Mouse (Mus musculus): ENCODE data around the gene Efna2. TPM values are rescaled to one million over a fixed set of nuclear protein-coding genes. Genes with fewer than 3 reads are reported as not detected.

Gene Efna2
- polyA plus RNA-seq, 1 experiment: 11.2 TPM

DNA sequence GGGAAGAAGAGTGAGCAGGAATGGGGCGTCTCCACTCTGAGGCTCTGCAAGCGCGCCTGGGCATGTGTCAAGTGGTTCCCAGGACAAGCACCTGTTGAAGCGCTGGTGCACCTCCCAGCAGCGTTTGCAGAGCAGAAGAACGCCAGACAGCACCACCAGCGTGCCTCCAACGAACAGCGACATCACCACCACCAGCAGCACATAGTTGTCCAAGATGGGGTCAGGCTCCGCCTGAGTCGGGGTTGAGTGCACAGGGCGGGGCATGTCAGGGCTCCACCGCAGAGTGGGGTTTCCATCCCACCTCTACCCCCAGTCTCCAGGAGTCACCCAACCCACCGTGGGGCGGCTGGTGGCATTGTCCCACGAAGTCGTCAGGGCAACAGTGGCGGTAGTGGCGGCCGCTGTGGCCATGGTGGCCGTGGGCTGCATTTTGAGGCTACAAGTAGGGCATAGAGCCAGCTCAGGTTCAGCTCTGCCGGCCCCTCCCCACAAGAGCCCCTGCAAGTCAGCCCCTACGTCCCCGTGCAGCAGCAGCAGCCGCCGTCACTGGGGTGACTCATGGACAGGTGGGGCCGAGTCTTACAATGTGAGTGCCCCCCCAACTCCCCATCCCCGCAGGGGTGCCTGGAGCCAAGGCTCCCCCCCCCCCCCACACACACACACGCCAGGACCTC is 42.2 kb upstream of the Efna2 start:
- Histone ChIP-seq H3K4me1 (ENCODE audit: control insufficient read depth, insufficient read depth, low read length) (no peaks in the 10 kb centered on the region), H3K27me3 (ENCODE audit: control insufficient read depth, insufficient read depth, low read length, poor library complexity, severe bottlenecking) (no peaks in the 10 kb centered on the region), H3K27ac (ENCODE audit: insufficient read depth, low read length) (no peak overlapping the region)

DNA sequence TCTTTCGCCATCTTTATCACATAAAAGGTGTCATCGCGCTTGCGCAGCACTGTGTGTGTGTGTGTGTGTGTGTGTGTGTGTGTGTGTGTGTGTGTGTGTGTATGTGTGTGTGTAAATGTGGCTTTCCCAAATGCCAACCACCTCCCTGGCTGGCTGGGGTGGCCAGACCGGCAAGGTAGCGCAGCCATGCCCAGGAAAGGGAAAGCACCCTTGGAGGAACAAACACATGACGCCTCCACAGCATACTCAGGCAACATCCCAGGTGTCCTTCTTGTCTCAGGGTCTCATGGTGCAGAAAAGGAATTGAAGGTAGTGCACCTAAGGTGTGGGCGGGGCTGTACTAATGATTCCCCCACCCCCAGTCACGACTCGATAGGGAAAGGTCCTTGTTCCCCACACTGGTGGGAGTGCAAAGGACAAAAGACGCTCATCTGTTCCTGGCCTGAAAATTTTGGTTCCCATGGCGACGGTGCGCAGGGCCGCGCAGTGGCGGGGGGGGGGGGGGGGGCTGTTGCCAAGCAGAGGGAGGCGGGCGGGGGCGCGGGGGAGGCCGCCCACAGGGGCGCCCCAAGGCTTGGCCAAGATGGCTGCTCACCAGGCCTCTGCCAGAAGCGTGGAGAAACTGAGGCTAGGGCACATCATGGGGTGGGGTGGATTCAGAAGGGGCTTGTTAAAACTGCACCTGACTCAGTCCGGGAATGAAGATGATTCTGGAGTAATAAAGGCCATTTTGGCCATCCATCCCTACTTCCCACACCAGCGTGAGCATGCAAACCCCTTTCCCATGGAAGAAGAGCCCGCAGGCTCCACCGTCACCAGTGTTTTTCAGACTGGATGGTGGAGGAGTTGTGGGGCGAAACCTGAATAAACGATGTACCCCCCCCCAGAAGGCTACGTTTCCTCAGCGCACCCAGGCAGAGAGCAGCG is 41.4 kb upstream of the Efna2 start:
- H3K27ac ChIP-seq (ENCODE audit: insufficient read depth, low read length): peak overlapping the region; percentile 19; the same call in 1 of the 2 replicates
- peak overlapping the region; percentile 75 for H3K9ac ChIP-seq (ENCODE audit: low read depth, poor library complexity, severe bottlenecking)
- no peaks in the 10 kb centered on the region for H3K4me1 ChIP-seq (ENCODE audit: control insufficient read depth, insufficient read depth, low read length)
- no peaks in the 10 kb centered on the region for H3K9me3 ChIP-seq (replicated peaks; ENCODE audit: control insufficient read depth, insufficient read depth, low read length, poor library complexity, severe bottlenecking)
- peak overlapping the region; percentile 84 for H3K4me3 ChIP-seq (ENCODE audit: low read depth, low read length)
- H3K27me3 ChIP-seq (ENCODE audit: control insufficient read depth, insufficient read depth, low read length, poor library complexity, severe bottlenecking): no peaks in the 10 kb centered on the region
- TF ChIP-seq EP300 (IDR thresholded peaks at IDR 0.05; ENCODE audit: insufficient read depth, low read depth, low read length) (no peak), POLR2A (IDR thresholded peaks at IDR 0.05; ENCODE audit: insufficient read depth, low read length) (no peak), CTCF (IDR thresholded peaks at IDR 0.05; ENCODE audit: low read depth, low read length) (no peak)
- H3K36me3 ChIP-seq (ENCODE audit: control insufficient read depth, insufficient read depth, low read length, poor library complexity, severe bottlenecking): no peaks in the 10 kb centered on the region

More for the DNA sequence above, 42.2 kb upstream of the Efna2 start:
- Histone ChIP-seq H3K9ac (ENCODE audit: low read depth, poor library complexity, severe bottlenecking) (peak overlapping the region; percentile 75), H3K4me3 (ENCODE audit: low read depth, low read length) (peak overlapping the region; percentile 72), H3K9me3 (replicated peaks; ENCODE audit: control insufficient read depth, insufficient read depth, low read length, poor library complexity, severe bottlenecking) (no peaks in the 10 kb centered on the region), H3K36me3 (ENCODE audit: control insufficient read depth, insufficient read depth, low read length, poor library complexity, severe bottlenecking) (no peaks in the 10 kb centered on the region)
- no peak for TF ChIP-seq EP300 (IDR thresholded peaks at IDR 0.05; ENCODE audit: insufficient read depth, low read depth, low read length)
- no peak for TF ChIP-seq CTCF (IDR thresholded peaks at IDR 0.05; ENCODE audit: low read depth, low read length)
- TF ChIP-seq POLR2A (IDR thresholded peaks at IDR 0.05; ENCODE audit: insufficient read depth, low read length): no peak

DNA sequence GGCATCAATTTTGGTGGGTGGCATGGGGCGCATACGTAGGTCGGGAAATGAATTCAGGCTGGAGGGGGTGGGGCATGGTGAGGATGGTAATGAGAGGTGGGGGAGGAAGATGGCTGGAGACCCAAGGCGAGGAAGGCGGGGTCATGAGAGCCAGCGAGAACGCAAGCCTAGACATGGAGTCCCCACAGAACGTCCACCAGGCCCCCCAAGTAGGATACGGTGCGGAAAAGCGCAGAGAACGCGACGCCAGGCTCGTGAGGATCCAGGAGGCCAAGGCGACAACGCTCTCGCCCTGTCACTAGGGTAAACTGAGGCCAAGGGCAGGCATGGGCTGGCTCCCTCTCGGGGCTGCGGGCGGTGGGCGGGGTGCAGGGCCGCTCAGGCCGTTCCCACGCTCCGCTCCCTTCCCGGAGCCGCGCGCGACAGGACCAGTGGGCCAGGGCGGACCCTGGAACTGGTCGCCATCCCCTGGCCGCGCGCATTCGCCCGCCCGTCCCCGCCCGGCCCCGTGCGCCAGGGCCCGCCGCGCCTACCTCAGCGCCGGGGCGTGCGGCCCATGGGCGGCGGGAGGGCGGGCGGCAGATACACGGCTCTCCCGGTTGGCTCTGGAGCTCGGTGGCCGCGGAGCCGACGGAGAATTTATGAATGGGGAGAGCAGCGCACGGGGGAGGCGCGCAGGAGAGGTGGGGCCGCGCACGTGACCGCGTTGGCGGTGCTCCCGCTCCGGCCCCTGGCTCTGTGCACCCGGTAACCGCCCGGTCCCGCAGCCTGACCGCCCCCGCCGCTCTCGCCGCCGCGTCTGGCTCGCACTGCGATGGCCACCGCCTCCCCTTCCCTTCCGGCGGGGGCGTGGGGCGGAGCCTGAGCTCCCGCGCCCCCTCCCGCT is 40.5 kb upstream of the Efna2 start, which contains the start of gene Atp5d:
TSS of gene Atp5d (plus strand) at position 80 of the 886 bp plus-strand sequence.
- Histone ChIP-seq H3K4me3 (ENCODE audit: low read depth, low read length) (peak within 1 kb of the TSS; percentile 84), H3K4me1 (ENCODE audit: control insufficient read depth, insufficient read depth, low read length) (no peaks in the 10 kb centered on the region), H3K9me3 (replicated peaks; ENCODE audit: control insufficient read depth, insufficient read depth, low read length, poor library complexity, severe bottlenecking) (no peaks in the 10 kb centered on the region), H3K36me3 (ENCODE audit: control insufficient read depth, insufficient read depth, low read length, poor library complexity, severe bottlenecking) (peaks cover 5% of the 10 kb centered on the region), H3K27me3 (ENCODE audit: control insufficient read depth, insufficient read depth, low read length, poor library complexity, severe bottlenecking) (no peaks in the 10 kb centered on the region), H3K27ac (ENCODE audit: insufficient read depth, low read length) (peak within 1 kb of the TSS; percentile 19; the same call in 1 of the 2 replicates), H3K9ac (ENCODE audit: low read depth, poor library complexity, severe bottlenecking) (peak within 1 kb of the TSS; percentile 75)
- TF ChIP-seq EP300 (IDR thresholded peaks at IDR 0.05; ENCODE audit: insufficient read depth, low read depth, low read length) (0 out of 2 replicates have a peak, but pooled peaks have one; percentile 24), POLR2A (IDR thresholded peaks at IDR 0.05; ENCODE audit: insufficient read depth, low read length) (peak; percentile 79), CTCF (IDR thresholded peaks at IDR 0.05; ENCODE audit: low read depth, low read length) (no peak)

DNA sequence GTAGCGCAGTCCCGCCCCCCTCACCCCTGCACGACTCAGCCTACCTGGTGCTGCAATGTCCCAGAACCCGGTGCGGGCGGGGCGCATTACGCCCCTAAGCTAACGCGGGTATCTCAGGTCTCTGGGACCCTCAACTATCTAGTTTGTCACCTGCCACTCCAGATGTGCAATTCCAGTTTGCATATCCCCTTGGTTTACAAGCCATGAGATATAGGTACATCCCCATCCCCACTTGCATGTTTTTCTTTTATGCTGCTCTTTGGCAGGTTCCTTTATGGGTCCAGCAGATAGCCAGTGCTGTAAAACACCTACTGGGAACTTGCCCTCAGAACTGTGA is 39.9 kb upstream of the Efna2 start:
- Histone ChIP-seq H3K9me3 (replicated peaks; ENCODE audit: control insufficient read depth, insufficient read depth, low read length, poor library complexity, severe bottlenecking) (no peaks in the 10 kb centered on the region), H3K9ac (ENCODE audit: low read depth, poor library complexity, severe bottlenecking) (peak overlapping the region; percentile 75; the same call in 1 of the 2 replicates), H3K27ac (ENCODE audit: insufficient read depth, low read length) (0 out of 2 replicates have a peak overlapping the region, but pooled peaks have one; percentile 4), H3K4me1 (ENCODE audit: control insufficient read depth, insufficient read depth, low read length) (no peaks in the 10 kb centered on the region), H3K4me3 (ENCODE audit: low read depth, low read length) (no peak overlapping the region), H3K27me3 (ENCODE audit: control insufficient read depth, insufficient read depth, low read length, poor library complexity, severe bottlenecking) (no peaks in the 10 kb centered on the region), H3K36me3 (ENCODE audit: control insufficient read depth, insufficient read depth, low read length, poor library complexity, severe bottlenecking) (peaks cover 11% of the 10 kb centered on the region)
- TF ChIP-seq POLR2A (IDR thresholded peaks at IDR 0.05; ENCODE audit: insufficient read depth, low read length) (no peak), EP300 (IDR thresholded peaks at IDR 0.05; ENCODE audit: insufficient read depth, low read depth, low read length) (no peak), CTCF (IDR thresholded peaks at IDR 0.05; ENCODE audit: low read depth, low read length) (no peak)

DNA sequence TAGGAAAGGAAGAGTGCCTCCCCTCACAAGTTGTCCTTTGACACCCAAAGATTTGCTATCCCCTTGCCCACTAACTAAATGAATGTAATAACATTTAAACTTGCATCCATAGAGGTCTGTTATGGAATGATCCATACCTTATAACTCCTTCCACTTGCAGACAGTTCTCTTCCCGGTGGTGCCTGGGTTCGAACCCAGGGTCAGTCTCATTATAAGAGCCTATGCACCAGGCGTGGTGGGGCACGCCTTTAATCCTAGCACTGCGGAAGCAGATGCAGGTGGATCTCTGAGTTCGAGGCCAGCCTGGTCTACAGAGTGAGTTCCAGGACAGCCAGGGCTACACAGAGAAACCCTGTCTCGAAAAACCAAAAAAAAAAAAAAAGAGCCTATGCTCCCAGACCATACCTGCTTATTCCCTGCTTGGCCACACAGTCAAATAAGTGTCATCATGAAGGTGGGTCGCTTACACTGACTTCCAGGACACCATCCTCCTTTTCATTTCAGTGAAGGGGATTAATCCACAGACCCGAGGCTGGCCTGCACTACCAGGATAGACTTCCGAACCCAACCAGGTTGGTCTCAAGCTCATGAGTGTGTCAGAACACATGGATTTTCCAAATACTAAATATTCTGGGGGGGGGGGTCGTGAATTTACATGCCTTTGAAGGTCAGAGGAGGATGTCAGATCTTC is 39.2 kb upstream of the Efna2 start:
- H3K9ac ChIP-seq (ENCODE audit: low read depth, poor library complexity, severe bottlenecking): no peak overlapping the region
- no peaks in the 10 kb centered on the region for H3K9me3 ChIP-seq (replicated peaks; ENCODE audit: control insufficient read depth, insufficient read depth, low read length, poor library complexity, severe bottlenecking)
- no peak overlapping the region for H3K4me3 ChIP-seq (ENCODE audit: low read depth, low read length)
- peaks cover 15% of the 10 kb centered on the region for H3K36me3 ChIP-seq (ENCODE audit: control insufficient read depth, insufficient read depth, low read length, poor library complexity, severe bottlenecking)
- H3K4me1 ChIP-seq (ENCODE audit: control insufficient read depth, insufficient read depth, low read length): no peaks in the 10 kb centered on the region
- H3K27me3 ChIP-seq (ENCODE audit: control insufficient read depth, insufficient read depth, low read length, poor library complexity, severe bottlenecking): no peaks in the 10 kb centered on the region
- TF ChIP-seq CTCF (IDR thresholded peaks at IDR 0.05; ENCODE audit: low read depth, low read length): no peak
- no peak for TF ChIP-seq EP300 (IDR thresholded peaks at IDR 0.05; ENCODE audit: insufficient read depth, low read depth, low read length)
- no peak for TF ChIP-seq POLR2A (IDR thresholded peaks at IDR 0.05; ENCODE audit: insufficient read depth, low read length)
- 0 out of 2 replicates have a peak overlapping the region, but pooled peaks have one; percentile 4 for H3K27ac ChIP-seq (ENCODE audit: insufficient read depth, low read length)

Measured in ES-Bruce4 (cell line).